Mouse (Mus musculus) v-Abl transformed pro-B cells (cell line): ENCODE measurements around the gene Ankrd61.

Experiments
- in situ Hi-C, 2 experiments: fragments of 400-800 bp; cut with MboI; formaldehyde crosslinking; loops; one replicate each; pipeline ENCODE4 v1.15.1; 2025; ENCODE audit not compliant: unreplicated experiment in 2 of 2

The Ankrd61 gene

DNA sequence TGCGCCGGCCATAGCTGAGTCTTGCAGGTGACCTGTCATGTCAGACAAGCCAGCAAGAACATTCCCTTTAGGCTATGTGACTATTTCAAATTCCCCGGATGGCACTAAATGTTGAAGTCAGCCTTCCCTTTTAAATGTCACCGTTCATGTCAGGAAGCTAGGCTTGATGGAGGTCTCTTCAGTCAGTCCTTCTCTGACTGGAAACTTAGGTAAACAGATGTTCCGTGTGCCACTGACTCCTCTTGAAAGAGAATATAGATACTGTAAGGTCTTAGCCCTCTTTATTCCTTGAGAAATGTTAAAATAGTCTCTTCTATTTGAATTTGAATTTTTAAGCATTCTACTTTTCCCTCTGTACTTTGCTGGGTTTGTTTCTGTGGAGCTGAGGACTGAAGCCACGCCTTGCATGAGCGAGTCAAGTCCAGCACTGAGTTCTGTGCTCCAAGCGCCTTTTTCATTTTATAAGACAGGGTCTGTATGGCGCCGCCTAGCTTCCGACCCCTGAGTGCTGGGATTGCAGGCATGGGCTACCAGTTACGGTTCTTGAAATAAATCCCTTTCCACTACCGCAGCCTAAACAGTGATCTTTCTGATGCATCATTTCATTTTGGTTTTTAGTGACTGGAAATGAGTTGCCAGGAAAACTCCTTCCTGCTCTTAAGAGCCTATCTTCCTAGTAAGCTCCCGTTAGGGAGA lies at the start of gene Ankrd61:
Gene Ankrd61 (minus strand): TSS at position 51 of the 696 bp plus-strand sequence.
- in situ Hi-C loops, result no loop called here

- in situ Hi-C loops, result no loop called here
Measured at GRCm38 (mm10) chr5:143943231-143944125, 46.0 kb upstream of the Ankrd61 start.

DNA sequence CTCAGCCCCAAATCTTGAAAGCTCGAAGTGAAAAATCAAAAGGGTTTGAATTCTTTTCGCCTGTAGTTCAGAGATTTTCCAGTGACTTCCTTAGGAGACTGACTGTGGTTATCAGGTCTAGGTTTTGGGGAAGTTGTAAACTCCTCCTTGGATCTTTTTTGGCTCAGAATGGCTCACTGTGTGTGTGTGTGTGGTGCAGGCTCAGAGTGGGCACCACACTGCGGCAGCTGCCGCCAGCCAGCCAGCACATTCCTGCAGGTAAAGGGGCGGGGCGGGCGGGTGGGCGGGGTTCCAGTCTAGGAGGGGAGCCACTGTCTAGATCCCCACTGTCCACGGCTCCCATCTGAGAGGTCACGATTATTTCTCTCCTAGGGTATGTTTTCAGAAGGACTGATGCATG lies 44.1 kb upstream of the Ankrd61 start:
- in situ Hi-C loops, result no loop called here

DNA sequence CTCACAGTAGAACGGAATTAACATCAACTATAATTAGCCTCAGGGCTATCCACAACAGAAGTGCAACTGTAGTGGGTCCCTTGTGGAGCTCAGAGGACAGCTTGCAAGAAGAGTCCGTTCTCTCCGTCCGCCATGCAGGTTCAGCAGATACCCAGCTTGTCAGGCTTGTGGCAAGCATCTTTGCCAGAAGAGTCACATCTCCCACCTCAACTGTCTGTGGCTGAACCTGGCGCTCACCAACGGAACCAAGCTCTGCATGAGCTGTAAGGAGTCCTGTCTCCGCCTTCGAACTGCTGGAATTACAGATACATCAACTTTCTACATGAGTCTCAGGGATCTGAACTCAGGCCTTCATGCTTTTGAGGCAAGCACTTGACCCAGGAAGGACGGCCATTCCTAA lies 38.7 kb upstream of the Ankrd61 start:
- in situ Hi-C loops, result no loop called here

DNA sequence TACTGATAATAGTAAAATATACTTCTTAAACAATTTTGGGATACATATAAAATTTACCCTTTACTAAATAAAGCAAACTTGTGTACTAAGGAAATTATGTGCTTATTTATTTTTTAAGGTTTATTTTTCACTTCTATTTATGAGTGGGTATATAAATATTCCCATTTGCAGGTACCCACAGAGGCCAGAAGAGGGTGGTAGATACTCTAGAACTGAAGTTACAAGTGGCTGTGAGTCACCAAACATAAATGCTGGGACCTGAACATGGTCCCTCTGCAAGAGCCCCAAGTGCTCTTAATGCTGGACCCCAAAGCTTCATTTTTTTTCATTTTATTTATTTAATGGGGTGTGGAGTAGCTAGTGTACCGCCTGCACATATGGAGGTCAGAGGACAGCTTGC lies 36.4 kb upstream of the Ankrd61 start:
- in situ Hi-C loops, result no loop called here

DNA sequence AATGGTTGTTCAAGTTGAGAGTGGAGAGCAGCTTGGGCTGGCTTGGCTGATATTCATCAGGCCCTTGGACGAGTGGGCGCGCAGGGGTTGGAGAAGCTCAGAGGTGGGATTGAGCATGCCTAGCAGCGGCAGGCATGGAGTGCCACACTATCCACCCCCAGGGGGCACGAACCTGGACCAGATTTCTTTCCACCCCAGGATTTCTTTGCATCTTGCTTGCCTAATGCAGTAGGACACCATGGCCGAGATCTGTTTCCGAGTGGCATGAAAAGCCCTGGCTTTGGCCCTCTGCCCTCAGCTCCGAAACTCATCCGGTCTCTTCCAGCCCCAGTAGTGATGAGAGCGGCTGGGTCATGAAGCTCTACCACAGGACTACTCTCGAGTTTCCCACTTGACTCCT lies 35.9 kb upstream of the Ankrd61 start:
- in situ Hi-C loops, result no loop called here

GRCm38 (mm10) chr5:143932831-143933230 lies 35.3 kb upstream of the Ankrd61 start, which contains the start of gene Rsph10b:
Rsph10b (plus strand) TSS chr5:143933035.
- in situ Hi-C loops, result no loop called here

- in situ Hi-C loops, result no loop called here
Measured at GRCm38 (mm10) chr5:143931863-143932580, 34.5 kb upstream of the Ankrd61 start.

GRCm38 (mm10) chr5:143930656-143931055 lies 33.2 kb upstream of the Ankrd61 start:
- in situ Hi-C loops, result no loop called here

- in situ Hi-C loops, result no loop called here
Measured at GRCm38 (mm10) chr5:143929291-143929690, 31.8 kb upstream of the Ankrd61 start.

GRCm38 (mm10) chr5:143927875-143928274 lies 30.4 kb upstream of the Ankrd61 start, which contains the start of gene Gm42421:
Gm42421 (plus strand) TSS chr5:143928175.
- in situ Hi-C loops, result no loop called here

DNA sequence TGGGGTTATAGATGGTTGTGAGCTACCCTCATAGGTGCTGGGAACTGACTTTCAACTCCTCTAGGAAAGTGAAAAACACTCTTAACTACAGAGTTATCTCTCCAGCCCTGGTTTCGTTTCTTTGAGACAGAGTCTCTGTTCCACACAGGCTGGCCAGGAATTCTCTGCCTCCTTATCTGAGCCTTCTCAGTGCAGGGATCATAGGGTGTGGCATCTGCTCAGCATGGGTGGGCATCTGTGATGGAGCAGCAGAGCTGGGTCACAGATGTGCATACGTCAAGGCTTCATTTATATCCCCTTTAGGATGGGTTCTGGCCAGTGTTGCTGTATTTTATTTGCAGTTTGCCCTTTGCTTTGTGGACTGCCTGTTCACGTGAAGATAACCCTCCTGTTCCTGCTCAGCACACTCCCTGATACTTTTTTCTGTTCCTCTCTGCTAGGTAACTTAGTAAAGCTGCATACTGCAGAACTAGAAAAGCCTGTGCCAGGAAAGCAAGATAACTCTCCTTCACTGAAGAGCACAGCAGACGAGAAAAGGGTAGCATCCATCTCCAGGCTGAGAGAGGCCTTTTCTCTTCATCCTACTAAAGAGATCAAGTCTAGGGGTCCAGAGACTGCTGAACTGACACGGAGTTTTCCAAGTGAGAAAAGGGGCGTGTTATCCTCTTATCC lies 27.4 kb upstream of the Ankrd61 start:
- in situ Hi-C loops, result no loop called here

- in situ Hi-C loops, result no loop called here
Measured at GRCm38 (mm10) chr5:143918120-143918519, 20.6 kb upstream of the Ankrd61 start.

GRCm38 (mm10) chr5:143917418-143917817 lies 19.9 kb upstream of the Ankrd61 start:
- in situ Hi-C loops, result no loop called here

DNA sequence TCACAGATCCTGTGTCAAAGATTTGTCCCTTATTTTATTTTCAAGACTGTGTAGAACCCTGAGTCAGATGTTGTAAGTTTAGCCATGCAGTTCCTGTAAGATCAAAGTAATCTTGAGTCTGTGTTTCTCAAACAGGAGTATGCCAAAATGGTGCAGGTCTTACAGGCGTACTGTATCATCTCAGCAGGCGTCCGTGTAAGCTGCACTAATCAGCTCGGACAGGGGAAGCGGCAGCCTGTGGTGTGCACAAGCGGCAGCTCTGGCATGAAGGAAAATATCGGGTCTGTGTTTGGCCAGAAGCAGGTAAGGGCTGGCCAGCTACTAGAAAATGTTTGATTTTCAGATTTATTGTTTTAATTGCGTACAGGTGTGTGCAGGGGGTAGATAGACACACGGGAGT lies 18.7 kb upstream of the Ankrd61 start:
- in situ Hi-C loops, result no loop called here

GRCm38 (mm10) chr5:143909417-143910400 lies 12.2 kb upstream of the Ankrd61 start, which contains the start of the genes Aimp2 and Pms2:
Aimp2 (minus strand) TSS chr5:143909847.
Pms2 (plus strand) TSS chr5:143909964.
- in situ Hi-C loops, result no loop called here

DNA sequence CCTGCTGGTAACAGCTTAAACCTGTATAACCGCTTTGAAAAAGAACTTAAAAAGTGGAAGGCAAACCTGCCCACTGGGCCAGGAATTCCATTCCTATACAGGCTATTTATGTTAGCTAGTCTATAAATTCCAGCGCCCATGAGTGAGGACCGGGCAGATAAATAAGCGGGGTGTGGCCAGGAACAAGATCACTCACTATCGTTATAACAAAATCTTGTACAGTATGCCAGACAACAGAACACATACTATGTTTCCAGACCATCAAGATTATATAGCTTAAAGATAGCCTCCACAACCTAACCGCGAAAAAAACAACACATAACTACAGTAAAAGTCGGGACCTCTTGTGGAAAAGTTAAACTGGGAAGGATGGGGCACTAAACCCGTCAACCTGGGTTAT lies 11.4 kb upstream of the Ankrd61 start:
- in situ Hi-C loops, result no loop called here

DNA sequence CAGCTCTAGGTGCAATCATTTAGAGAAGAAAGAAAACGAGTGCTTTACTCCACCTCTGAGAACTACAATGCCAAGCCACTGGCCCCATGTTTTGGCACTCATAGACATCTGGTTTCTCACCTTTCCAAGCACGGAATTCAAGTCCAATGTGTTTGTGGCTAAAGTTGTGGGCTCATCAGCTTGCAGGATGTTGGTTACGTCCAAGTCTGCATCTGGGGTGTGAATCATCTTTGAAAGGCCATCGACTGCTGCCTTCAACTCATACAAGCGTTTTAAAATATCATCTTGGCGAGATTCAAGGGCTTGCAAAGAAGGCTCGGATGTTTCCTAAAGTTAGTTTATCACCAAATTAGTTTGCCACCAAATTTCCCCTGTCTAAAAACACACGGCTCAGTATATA lies 8.9 kb upstream of the Ankrd61 start:
- in situ Hi-C loops, result no loop called here

- in situ Hi-C loops, result no loop called here
Measured at GRCm38 (mm10) chr5:143903813-143904212, 6.3 kb upstream of the Ankrd61 start.
